Mouse (Mus musculus) heart, embryonic 12.5 days (tissue): ENCODE data around the gene Pdk4. TPM values are rescaled to one million over a fixed set of nuclear protein-coding genes. Genes with fewer than 3 reads are reported as not detected.

ENCODE experiments used
- ATAC-seq: fragments of 200-750 bp; cut with Nextera tagmentation; 2 replicates; pipeline ENCODE4 v1.8.0; 2017; ENCODE audit warnings: moderate TSS enrichment, moderate library complexity; ENCODE audit not compliant: insufficient number of reproducible peaks, low FRiP score
- H3K27ac ChIP-seq: fragments of 300-500 bp; sonication (generic); 2 replicates; pipeline ENCODE4 v1.5.1; 2016; ENCODE audit warnings: mild to moderate bottlenecking, moderate library complexity; ENCODE audit not compliant: poor library complexity, severe bottlenecking
- H3K27me3 ChIP-seq: fragments of 300-500 bp; sonication (generic); replicated peaks from 2 replicates; pipeline ENCODE4 v1.6.1; 2016; ENCODE audit warnings: mild to moderate bottlenecking, moderate library complexity
- H3K36me3 ChIP-seq: fragments of 300-500 bp; sonication (generic); 2 replicates; pipeline ENCODE4 v1.6.1; 2016; ENCODE audit warnings: mild to moderate bottlenecking, moderate library complexity
- H3K4me1 ChIP-seq: fragments of 300-500 bp; sonication (generic); replicated peaks from 2 replicates; pipeline ENCODE4 v1.6.1; 2016; ENCODE audit warnings: mild to moderate bottlenecking
- H3K4me2 ChIP-seq: fragments of 300-500 bp; sonication (generic); 2 replicates; pipeline ENCODE4 v1.6.1; 2016; ENCODE audit warnings: mild to moderate bottlenecking, moderate library complexity
- H3K4me3 ChIP-seq: fragments of 300-500 bp; sonication (generic); 2 replicates; pipeline ENCODE4 v1.5.1; 2016; ENCODE audit warnings: mild to moderate bottlenecking
- H3K9ac ChIP-seq: fragments of 300-500 bp; sonication (generic); 2 replicates; pipeline ENCODE4 v1.6.1; 2016; ENCODE audit warnings: mild to moderate bottlenecking, moderate library complexity
- H3K9me3 ChIP-seq: fragments of 300-500 bp; sonication (generic); replicated peaks from 2 replicates; pipeline ENCODE4 v1.6.1; 2016; ENCODE audit warnings: mild to moderate bottlenecking, moderate library complexity
- WGBS: fragments of 180-500 bp; shearing (Covaris S2); methylation state at CpG from one replicate; pipeline ENCODE4 v1.1.7; 2016; 5-methylcytosine and 5-hydroxymethylcytosine counted together
- polyA plus RNA-seq: library from polyadenylated mRNA; unstranded; fragments of >200 nt; fragmentation: Nextera tagmentation; extraction: Ambion mirVana; gene quantifications from 2 replicates; pipeline ENCODE4 v1.2.1, GENCODE M21; 2016

Gene Pdk4
- polyA plus RNA-seq, 1 experiment from 2014 or later: 22.5 TPM

GRCm38 (mm10) chr6:5496854-5497235, 736 bp upstream of the Pdk4 start:
- peaks cover 11% of the 10 kb centered on the region; the same call in 1 of the 2 replicates for H3K4me1 ChIP-seq
- H3K27me3 ChIP-seq: no peaks in the 10 kb centered on the region
- no peak overlapping the region for H3K4me3 ChIP-seq
- peak overlapping the region; percentile 87 for H3K4me2 ChIP-seq
- 40% methylated on average over 3 of the region's 3 CpGs for WGBS
- ATAC-seq: 0 out of 2 replicates have a peak, but pooled peaks have one; percentile 3
- peak overlapping the region; percentile 93 for H3K27ac ChIP-seq
- H3K9ac ChIP-seq: no peak overlapping the region
- H3K36me3 ChIP-seq: peaks cover 12% of the 10 kb centered on the region
- H3K9me3 ChIP-seq: no peaks in the 10 kb centered on the region

- Histone ChIP-seq H3K4me1 (no peaks in the 10 kb centered on the region), H3K9me3 (no peaks in the 10 kb centered on the region), H3K27me3 (no peaks in the 10 kb centered on the region), H3K9ac (no peak overlapping the region), H3K27ac (no peak overlapping the region), H3K4me3 (no peak overlapping the region), H3K4me2 (no peak overlapping the region), H3K36me3 (peaks cover 53% of the 10 kb centered on the region)
- 84% methylated on average over 7 of the region's 7 CpGs for WGBS
- ATAC-seq: no peak
Observed at GRCm38 (mm10) chr6:5485028-5485427, 11.1 kb downstream of the Pdk4 start.

GRCm38 (mm10) chr6:5482270-5482783, 13.8 kb downstream of the Pdk4 start:
- Histone ChIP-seq H3K4me2 (no peak overlapping the region), H3K9ac (no peak overlapping the region), H3K27ac (no peak overlapping the region), H3K9me3 (no peaks in the 10 kb centered on the region), H3K4me3 (no peak overlapping the region), H3K27me3 (no peaks in the 10 kb centered on the region), H3K4me1 (no peaks in the 10 kb centered on the region), H3K36me3 (peaks cover 44% of the 10 kb centered on the region)
- 65% methylated on average over 3 of the region's 3 CpGs for WGBS
- ATAC-seq: no peak

GRCm38 (mm10) chr6:5481066-5481465, 15.0 kb downstream of the Pdk4 start:
- no peak for ATAC-seq
- Histone ChIP-seq H3K4me1 (no peaks in the 10 kb centered on the region), H3K4me2 (no peak overlapping the region), H3K36me3 (peaks cover 31% of the 10 kb centered on the region), H3K9ac (no peak overlapping the region), H3K27me3 (no peaks in the 10 kb centered on the region), H3K9me3 (0 out of 2 replicates have a peak, but pooled peaks cover 2% of the 10 kb centered on the region), H3K27ac (no peak overlapping the region), H3K4me3 (no peak overlapping the region)
- WGBS: 86% methylated on average over 2 of the region's 2 CpGs

DNA sequence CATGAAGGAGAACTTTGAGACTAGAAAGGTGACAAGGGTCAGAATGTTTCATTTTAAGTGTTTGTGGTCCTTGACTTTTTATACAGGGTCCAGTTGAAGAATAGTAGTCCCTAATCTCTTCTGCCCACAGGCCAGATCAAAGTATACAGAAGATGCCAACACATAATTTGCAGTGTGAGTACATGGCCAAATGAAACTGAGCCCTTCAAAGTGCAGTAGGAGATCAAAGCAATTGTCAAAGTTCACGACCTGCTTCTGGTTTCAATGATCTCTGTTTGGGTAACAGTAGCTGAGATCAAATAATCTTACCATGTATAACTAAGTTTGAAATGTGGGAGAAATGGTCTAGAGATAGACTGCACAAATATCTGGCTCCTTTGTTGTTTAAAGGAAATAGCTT, 22.1 kb downstream of the Pdk4 start:
- Histone ChIP-seq H3K9me3 (0 out of 2 replicates have a peak, but pooled peaks cover 2% of the 10 kb centered on the region), H3K27me3 (no peaks in the 10 kb centered on the region), H3K4me3 (no peak overlapping the region), H3K4me1 (no peaks in the 10 kb centered on the region), H3K4me2 (no peak overlapping the region), H3K9ac (no peak overlapping the region), H3K27ac (no peak overlapping the region), H3K36me3 (no peaks in the 10 kb centered on the region)
- 52% methylated on average over 1 of the region's 1 CpGs for WGBS
- ATAC-seq: no peak

DNA sequence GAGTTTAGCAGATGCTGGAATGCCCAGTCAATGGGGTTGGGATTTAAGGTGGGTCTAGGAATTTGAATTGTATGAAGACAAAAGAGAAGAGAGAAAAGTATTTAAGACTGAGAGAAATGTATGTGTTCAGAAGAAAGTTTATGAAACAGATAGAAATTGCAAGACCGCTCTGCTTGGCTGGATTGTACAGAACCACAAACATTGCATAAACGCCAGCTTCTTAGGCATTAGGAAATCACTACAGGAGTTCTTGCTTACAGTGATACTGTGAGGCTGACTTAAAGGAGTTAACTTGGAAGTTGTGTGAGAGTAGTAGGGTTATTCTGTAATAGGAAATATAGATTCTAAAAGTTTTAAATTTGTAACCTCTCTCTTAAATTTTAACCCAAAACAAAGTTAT, 23.4 kb downstream of the Pdk4 start:
- no peak for ATAC-seq
- Histone ChIP-seq H3K4me1 (no peaks in the 10 kb centered on the region), H3K4me2 (no peak overlapping the region), H3K9me3 (0 out of 2 replicates have a peak, but pooled peaks cover 2% of the 10 kb centered on the region), H3K27ac (no peak overlapping the region), H3K4me3 (no peak overlapping the region), H3K27me3 (no peaks in the 10 kb centered on the region), H3K36me3 (no peaks in the 10 kb centered on the region), H3K9ac (no peak overlapping the region)
- WGBS: 84% methylated on average over 2 of the region's 2 CpGs

- WGBS: 77% methylated on average over 10 of the region's 10 CpGs
- Histone ChIP-seq H3K9me3 (no peaks in the 10 kb centered on the region), H3K36me3 (no peaks in the 10 kb centered on the region), H3K27me3 (no peaks in the 10 kb centered on the region), H3K4me1 (no peaks in the 10 kb centered on the region), H3K9ac (no peak overlapping the region), H3K4me2 (no peak overlapping the region), H3K4me3 (no peak overlapping the region), H3K27ac (no peak overlapping the region)
- ATAC-seq: no peak
Observed at GRCm38 (mm10) chr6:5470480-5471318, 25.4 kb downstream of the Pdk4 start.

GRCm38 (mm10) chr6:5455836-5456235, 40.3 kb downstream of the Pdk4 start:
- no peaks in the 10 kb centered on the region for H3K27me3 ChIP-seq
- no peak overlapping the region for H3K27ac ChIP-seq
- peaks cover 5% of the 10 kb centered on the region; the same call in 1 of the 2 replicates for H3K9me3 ChIP-seq
- H3K4me2 ChIP-seq: no peak overlapping the region
- H3K4me1 ChIP-seq: no peaks in the 10 kb centered on the region; the same call in 1 of the 2 replicates
- no peak overlapping the region for H3K9ac ChIP-seq
- ATAC-seq: no peak
- no peaks in the 10 kb centered on the region for H3K36me3 ChIP-seq
- H3K4me3 ChIP-seq: no peak overlapping the region
- WGBS: 72% methylated on average over 3 of the region's 3 CpGs

GRCm38 (mm10) chr6:5449878-5450277, 46.2 kb downstream of the Pdk4 start:
- Histone ChIP-seq H3K4me1 (peaks cover 3% of the 10 kb centered on the region; the same call in 1 of the 2 replicates), H3K4me3 (no peak overlapping the region), H3K27me3 (no peaks in the 10 kb centered on the region), H3K4me2 (no peak overlapping the region), H3K36me3 (no peaks in the 10 kb centered on the region), H3K9ac (no peak overlapping the region), H3K9me3 (peaks cover 5% of the 10 kb centered on the region; the same call in 1 of the 2 replicates), H3K27ac (no peak overlapping the region)
- no peak for ATAC-seq
- WGBS: 78% methylated on average over 5 of the region's 5 CpGs

- Histone ChIP-seq H3K4me3 (no peak overlapping the region), H3K9me3 (no peaks in the 10 kb centered on the region), H3K9ac (no peak overlapping the region), H3K36me3 (no peaks in the 10 kb centered on the region), H3K27ac (no peak overlapping the region), H3K4me2 (no peak overlapping the region), H3K4me1 (peaks cover 6% of the 10 kb centered on the region), H3K27me3 (no peaks in the 10 kb centered on the region)
- no peak for ATAC-seq
- WGBS: 42% methylated on average over 4 of the region's 4 CpGs
Observed at GRCm38 (mm10) chr6:5448396-5448795, 47.7 kb downstream of the Pdk4 start.

DNA sequence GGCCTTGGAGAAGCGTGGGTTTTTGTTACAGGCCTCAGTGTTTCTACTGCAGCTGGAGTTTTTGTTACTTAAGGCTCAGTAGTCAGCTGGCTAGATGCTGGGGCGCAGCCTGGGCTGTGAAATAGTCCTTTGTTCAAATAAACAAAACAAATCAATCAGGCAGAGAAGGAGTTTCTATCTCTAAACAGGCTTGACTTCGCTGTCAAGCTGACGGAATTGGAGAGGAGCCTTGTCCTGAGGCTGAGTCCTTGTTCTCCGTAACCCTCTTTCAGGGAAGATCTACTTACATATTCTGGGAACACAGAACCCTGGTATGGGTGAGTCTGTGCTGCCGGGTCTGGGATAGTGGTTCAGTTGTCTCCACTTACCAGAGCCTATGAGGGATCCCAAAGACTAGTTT, 48.6 kb downstream of the Pdk4 start:
- 71% methylated on average over 6 of the region's 6 CpGs for WGBS
- Histone ChIP-seq H3K4me3 (no peak overlapping the region), H3K27ac (no peak overlapping the region), H3K4me1 (peaks cover 14% of the 10 kb centered on the region), H3K27me3 (no peaks in the 10 kb centered on the region), H3K4me2 (no peak overlapping the region), H3K36me3 (no peaks in the 10 kb centered on the region), H3K9me3 (no peaks in the 10 kb centered on the region), H3K9ac (no peak overlapping the region)
- ATAC-seq: no peak
